Mouse (Mus musculus) urinary bladder, postnatal 36 days (tissue): ENCODE measurements at regions not wholly inside any gene's neighbourhood (a gene's known extent, or its start where the extent isn't known, plus 50 kb on each side); places are given as distances from the start of the nearest gene placed in this dataset.

Experiments used
- DNase-seq, 2 experiments: peaks; one replicate each; pipeline ENCODE4 v3.0.0; 2022; ENCODE audit warnings: low spot score in 2 of 2, mixed read lengths in 1 of 2

GRCm38 (mm10) chr7:133521936-133522335 is 80.0 kb downstream of the Tex36 start:
- no peak for DNase-seq

GRCm38 (mm10) chr7:133518926-133519325 is 83.0 kb downstream of the Tex36 start:
- DNase-seq: no peak

- no peak for DNase-seq
These were observed 84.4 kb downstream of the Tex36 start for GRCm38 (mm10) chr7:133517576-133517975.

GRCm38 (mm10) chr7:133510926-133511325 is 91.0 kb downstream of the Tex36 start:
- no peak for DNase-seq

- no peak for DNase-seq
These were observed 92.5 kb downstream of the Tex36 start for GRCm38 (mm10) chr7:133509486-133509885.

- DNase-seq: no peak
These were observed 93.5 kb downstream of the Tex36 start for GRCm38 (mm10) chr7:133508370-133509012.

- DNase-seq: no peak
These were observed 96.3 kb downstream of the Tex36 start for GRCm38 (mm10) chr7:133505628-133506027.

- DNase-seq: no peak
These were observed 98.0 kb downstream of the Tex36 start for GRCm38 (mm10) chr7:133503946-133504345.

GRCm38 (mm10) chr7:133502731-133503130 is 99.2 kb downstream of the Tex36 start:
- DNase-seq: no peak

- DNase-seq: no peak
These were observed 104.4 kb downstream of the Tex36 start for GRCm38 (mm10) chr7:133497551-133497950.

- DNase-seq: no peak
These were observed 106.9 kb downstream of the Tex36 start for GRCm38 (mm10) chr7:133494982-133495550.

- DNase-seq: no peak
These were observed 107.5 kb downstream of the Tex36 start for GRCm38 (mm10) chr7:133494256-133494981.

GRCm38 (mm10) chr7:133492626-133493025 is 109.3 kb downstream of the Tex36 start:
- DNase-seq: no peak

- DNase-seq: no peak
These were observed 113.9 kb downstream of the Tex36 start for GRCm38 (mm10) chr7:133487887-133488630.

- no peak for DNase-seq
These were observed 117.5 kb downstream of the Tex36 start for GRCm38 (mm10) chr7:133484430-133484841.

- DNase-seq: no peak
These were observed 120.4 kb downstream of the Tex36 start for GRCm38 (mm10) chr7:133481529-133481928.

GRCm38 (mm10) chr7:133479679-133480078 is 122.3 kb downstream of the Tex36 start:
- no peak for DNase-seq

- DNase-seq: no peak
These were observed 124.0 kb downstream of the Tex36 start for GRCm38 (mm10) chr7:133477933-133478332.

GRCm38 (mm10) chr7:133477221-133477620 is 124.7 kb downstream of the Tex36 start:
- no peak for DNase-seq

- DNase-seq: no peak
These were observed 130.3 kb downstream of the Tex36 start for GRCm38 (mm10) chr7:133471706-133472105.

GRCm38 (mm10) chr7:133470620-133470958 is 131.4 kb downstream of the Tex36 start:
- DNase-seq: no peak

- DNase-seq: no peak
These were observed 131.9 kb downstream of the Tex36 start for GRCm38 (mm10) chr7:133469952-133470619.
